Mouse (Mus musculus): ENCODE measurements around the gene Ooep.
A peak's percentile ranks its signal among the peaks of the same experiment; 100 is the strongest.

Gene Ooep

GRCm38 (mm10) chr9:78378113-78378785, at the start of gene Ooep:
Gene Ooep, minus strand, starts transcription at chr9:78378725.
- DNase-seq (ENCODE audit: low read depth, low spot score) = no peak

DNA sequence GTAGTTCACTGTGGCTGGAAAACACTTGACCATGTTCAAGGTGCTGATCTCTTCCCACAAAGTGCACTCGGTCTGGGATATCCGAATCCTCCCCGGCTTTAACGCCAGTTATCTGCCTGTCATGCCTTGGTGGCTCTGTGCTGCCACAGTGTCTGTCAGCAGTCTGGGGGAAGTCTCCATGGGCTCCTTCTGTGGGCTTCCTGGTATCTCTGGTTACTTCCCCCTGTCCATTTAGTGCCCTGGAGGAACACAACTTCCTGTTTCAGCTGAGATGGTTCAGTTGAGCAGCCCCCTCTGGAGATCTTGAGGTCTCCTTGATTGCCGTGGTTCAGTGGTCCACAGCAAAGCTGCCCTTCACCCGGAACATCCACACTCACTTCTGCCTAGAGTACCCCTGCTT, 49.7 kb upstream of the Ooep start:
- DNase-seq (ENCODE audit: low read depth, low spot score) = no peak

- peak; percentile 39 for DNase-seq (ENCODE audit: low read depth, low spot score)
Observed at GRCm38 (mm10) chr9:78427362-78427781, 48.8 kb upstream of the Ooep start.

GRCm38 (mm10) chr9:78401596-78401995, 23.1 kb upstream of the Ooep start:
- no peak for DNase-seq (ENCODE audit: low read depth, low spot score)

- DNase-seq (ENCODE audit: low read depth, low spot score) = no peak
Observed at GRCm38 (mm10) chr9:78400570-78400969, 22.0 kb upstream of the Ooep start.

DNA sequence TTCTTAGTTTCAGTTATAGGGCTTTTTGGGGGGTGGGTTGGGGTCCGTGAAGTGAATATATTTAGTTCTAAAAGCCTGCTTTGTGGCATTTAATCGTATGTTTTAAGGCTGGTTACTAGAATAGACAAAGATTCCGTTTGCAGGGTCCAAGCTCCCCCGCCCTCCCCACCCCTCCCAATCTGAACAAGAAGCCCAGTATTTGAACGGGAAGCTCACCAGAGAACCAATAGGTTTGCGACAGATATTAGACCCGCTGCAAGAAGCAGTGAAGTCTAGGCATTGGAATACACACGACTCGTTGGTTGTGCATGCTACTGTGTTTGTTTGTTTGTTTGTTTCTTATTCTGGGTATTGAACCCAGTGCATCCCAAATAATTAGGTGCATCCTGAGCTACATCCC, 18.0 kb upstream of the Ooep start:
- no peak for DNase-seq (ENCODE audit: low read depth, low spot score)

DNA sequence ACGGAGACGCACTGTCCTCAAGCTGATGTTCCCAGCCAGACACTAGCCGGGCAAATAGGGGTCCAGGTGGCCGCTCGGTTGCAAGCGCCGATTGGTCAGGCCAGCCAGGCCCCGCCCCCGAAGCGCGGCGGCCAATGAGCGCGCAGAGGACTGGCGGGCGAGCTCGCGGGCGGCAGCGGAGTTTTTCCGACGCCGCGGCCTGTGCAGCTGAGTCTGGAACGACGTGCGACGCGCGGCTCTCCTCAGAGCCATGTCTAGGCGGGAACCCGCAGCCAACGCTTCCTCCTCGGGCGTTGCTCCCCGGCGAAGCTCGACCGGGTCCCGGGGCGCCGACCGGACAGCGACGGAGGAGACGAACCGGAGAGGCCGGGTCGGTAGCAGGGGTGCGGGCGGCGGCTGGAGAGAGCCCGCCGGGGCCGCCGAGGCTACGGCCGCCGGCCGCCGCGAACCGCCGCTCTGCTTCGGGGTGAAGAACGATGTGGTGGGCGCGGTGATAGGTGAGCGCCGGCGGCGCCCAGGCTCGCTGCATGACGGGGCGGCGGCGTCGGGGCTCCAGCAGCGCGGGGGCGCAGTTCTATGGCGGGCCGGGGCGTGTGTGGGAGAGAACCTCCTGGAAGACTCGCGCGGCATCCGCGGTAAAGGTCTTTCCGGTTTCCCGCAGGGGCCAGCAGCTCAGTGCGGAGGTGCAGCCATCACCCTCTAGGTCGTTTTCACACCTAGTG, 17.3 kb upstream of the Ooep start, which contains the start of gene Ddx43:
Gene Ddx43 (plus strand): TSS at position 148 of the 722 bp plus-strand sequence.
- peak; percentile 96 for DNase-seq (ENCODE audit: low read depth, low spot score)

DNA sequence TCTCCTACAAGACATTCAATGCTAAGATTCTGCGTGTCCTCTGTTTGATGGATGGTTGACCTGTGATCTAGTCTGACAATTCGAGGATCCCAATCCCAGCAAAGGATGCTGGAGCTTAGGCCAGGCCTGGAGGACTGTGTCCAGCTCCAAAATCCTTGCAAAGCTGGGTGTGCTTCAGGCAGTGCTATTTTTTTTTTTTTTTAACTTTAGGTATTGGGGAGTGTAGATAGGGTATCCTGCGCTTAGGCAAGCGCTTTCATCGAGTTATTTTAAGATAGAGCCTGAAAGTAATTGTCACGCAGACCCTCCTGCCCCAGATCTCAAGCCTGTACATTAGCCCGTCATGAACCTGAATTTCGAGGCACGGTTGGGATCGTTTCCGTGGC, 16.7 kb upstream of the Ooep start:
- DNase-seq (ENCODE audit: low read depth, low spot score) = no peak

DNA sequence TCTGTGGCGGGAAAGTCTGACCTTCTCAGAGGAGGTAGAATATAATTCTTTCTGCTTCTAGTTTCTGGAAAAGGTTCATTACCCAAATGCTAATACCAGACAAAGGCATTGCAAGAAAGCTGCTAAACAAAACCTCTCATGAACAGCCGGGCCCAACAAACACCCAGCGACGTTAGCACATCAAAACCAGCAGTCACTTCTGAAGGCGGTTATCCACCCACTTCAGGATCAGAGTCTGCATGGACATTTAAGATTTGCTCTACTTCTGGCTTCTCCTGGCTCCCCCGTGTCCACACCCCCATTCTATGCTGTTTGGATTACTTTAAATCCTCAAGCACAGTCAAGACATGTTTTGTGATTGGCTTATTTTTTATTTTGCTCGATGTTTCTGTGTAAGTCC, 16.1 kb upstream of the Ooep start:
- no peak for DNase-seq (ENCODE audit: low read depth, low spot score)

DNA sequence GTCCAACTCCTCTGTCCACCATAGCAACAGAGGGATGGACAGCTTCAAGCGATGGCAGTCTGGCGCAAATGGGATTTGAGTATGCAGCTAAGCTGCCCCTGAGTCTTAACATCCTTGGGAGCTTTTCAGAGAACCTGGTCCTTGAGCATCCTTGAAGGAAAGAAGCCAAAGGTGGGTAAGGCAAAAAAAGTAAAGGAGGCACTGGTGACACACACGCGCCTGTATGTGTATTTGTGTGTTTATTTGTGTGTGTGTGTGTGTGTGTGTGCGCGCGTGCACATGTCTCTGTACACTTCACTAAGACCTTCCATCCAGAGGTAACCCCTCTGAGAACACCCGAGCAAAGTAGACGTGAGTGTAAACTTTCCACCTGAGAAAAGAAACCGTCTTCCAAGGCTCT, 15.2 kb upstream of the Ooep start:
- no peak for DNase-seq (ENCODE audit: low read depth, low spot score)

DNA sequence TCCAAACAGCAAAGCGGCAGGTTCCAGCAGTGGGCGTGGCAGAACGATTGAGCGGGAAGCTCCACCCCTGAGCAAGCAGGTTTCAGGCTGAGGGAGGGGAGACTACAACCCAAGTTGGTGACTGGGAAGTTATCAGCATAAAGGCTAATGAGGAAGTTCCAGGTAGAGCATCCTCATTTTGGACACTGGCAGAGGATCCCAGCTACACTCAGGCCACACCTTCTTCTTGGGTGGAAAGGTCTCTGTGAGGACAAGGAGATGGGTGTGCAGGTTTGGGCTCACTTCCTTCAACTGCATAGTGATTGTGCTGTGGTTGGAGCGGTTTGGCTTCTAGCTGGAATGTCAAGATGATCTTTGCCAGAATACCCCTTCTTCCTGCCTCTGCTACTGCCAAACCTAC, 11.5 kb upstream of the Ooep start:
- peak; percentile 64 for DNase-seq (ENCODE audit: low read depth, low spot score)

DNA sequence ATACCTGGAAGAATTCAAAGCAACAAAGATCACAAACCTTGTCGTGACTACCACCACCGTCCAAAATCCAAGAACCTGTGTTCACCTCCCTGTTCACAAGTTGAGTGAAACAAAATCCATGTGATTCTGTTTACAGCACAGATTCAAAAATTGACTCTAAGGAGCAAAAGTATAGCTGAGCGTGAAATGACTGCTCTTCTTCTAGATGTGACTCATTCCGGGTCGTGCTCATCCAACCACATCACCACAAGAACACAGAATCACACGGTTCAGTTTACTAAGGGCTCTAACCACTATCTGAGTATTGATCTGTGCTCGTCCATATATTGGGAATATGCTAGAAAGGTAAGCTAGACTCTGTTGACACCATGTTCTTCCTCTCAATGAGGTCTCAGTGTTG, 8.4 kb upstream of the Ooep start:
- DNase-seq (ENCODE audit: low read depth, low spot score) = no peak

DNA sequence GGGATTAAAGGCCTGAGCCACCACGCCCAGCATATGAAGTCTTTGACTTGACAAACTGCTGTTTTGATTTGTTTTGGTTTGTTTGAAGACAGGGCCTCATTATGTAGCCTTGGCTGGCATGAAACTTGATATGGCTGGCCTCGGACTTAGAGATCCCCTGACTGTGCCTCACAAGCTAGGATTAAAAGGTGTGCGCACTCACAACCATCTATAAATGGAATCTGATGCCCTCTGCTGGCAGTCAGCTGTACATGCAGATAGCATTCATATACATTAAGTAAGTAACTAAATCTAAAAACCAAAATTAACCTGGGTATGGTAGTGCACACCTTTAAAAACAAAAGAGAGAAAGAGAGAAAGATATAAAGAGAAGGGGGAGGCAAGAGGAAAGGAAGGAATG, 7.4 kb upstream of the Ooep start:
- DNase-seq (ENCODE audit: low read depth, low spot score) = peak; percentile 87

- no peak for DNase-seq (ENCODE audit: low read depth, low spot score)
Observed at GRCm38 (mm10) chr9:78377546-78377945, 979 bp downstream of the Ooep start.

- DNase-seq (ENCODE audit: low read depth, low spot score) = peak; percentile 69
Observed at GRCm38 (mm10) chr9:78375486-78375885, 3.0 kb downstream of the Ooep start.

DNA sequence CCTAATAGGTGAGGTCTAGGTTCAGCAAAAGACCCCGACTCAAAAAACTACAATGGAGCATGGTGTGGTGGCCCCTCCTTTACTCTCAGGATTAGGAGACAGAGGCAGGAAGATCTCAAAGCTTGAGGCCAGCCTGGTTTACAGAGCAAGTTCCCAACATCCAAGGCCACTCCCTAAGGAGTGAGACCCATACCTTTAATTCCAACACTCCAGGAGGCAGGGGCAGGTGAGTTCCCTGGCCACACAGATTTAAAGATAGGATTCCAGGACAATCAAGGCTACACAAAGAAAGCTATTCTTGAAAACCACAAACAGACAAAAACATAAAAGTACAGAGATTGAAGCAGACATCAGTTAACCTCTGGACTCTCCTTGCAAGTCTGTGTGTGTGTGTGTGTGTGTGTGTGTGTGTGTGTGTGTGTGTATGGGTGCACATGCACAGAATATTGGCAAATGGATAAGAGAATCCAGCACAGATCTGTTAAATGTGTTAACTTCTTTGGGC, 3.6 kb downstream of the Ooep start:
- peak; percentile 96 for DNase-seq (ENCODE audit: low read depth, low spot score)

DNA sequence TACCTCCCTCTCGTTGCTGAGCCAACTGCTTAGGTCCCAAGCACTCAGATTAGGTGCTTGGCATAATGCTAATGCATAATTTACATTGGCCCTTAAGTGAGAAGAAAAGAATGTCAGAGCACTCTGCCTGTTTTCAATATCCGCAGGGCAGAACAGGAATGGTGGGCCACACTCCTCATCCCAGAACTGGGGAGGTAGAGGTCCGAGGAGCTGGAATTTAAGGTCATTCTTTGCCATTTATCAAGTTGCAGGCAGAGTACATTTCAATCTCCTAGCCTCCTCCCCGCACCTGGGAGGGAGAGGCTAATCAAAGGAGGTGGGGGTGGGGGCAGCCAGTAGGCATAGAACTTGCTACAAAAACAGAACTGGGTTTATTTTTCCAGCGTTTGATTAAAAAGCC, 4.1 kb downstream of the Ooep start:
- peak; percentile 87 for DNase-seq (ENCODE audit: low read depth, low spot score)

- no peak for DNase-seq (ENCODE audit: low read depth, low spot score)
Observed at GRCm38 (mm10) chr9:78372827-78373504, 5.6 kb downstream of the Ooep start.

- DNase-seq (ENCODE audit: low read depth, low spot score) = no peak
Observed at GRCm38 (mm10) chr9:78371441-78371840, 7.1 kb downstream of the Ooep start.

- no peak for DNase-seq (ENCODE audit: low read depth, low spot score)
Observed at GRCm38 (mm10) chr9:78369786-78370185, 8.7 kb downstream of the Ooep start.

DNA sequence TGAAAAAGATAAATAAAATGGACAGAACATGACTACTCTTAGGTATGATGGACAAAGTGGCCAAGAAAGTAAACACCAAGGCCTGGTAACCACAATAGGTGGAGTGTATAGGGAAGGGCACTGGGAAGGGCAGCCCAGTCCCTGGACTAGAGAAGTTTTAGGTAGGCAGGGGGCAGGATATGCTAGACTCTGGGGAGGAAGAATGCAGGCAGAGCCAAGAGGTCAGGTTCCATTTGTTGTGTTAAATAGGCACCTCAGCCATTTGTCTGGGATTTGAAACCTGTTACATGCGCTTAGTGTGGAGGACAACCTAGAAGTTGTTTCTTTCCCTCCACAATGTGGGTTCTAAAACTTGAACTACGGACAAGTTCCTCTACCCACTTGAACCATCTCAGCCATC, 9.2 kb downstream of the Ooep start:
- DNase-seq (ENCODE audit: low read depth, low spot score) = peak; percentile 83

- DNase-seq (ENCODE audit: low read depth, low spot score) = peak; percentile 62
Observed at GRCm38 (mm10) chr9:78368671-78369293, 9.7 kb downstream of the Ooep start.

Data from ZHBTc4 (cell line).